Mouse (Mus musculus) neural tube, embryonic 10.5 days (tissue): ENCODE results near the gene Rrp9.
A peak's percentile ranks its signal among the peaks of the same experiment; 100 is the strongest.

ENCODE experiments used
- DNase-seq: peaks from one replicate; pipeline ENCODE4 v3.0.0-alpha.2; 2017; ENCODE audit warnings: low spot score; ENCODE audit errors: extremely low spot score

Rrp9 gene

DNA sequence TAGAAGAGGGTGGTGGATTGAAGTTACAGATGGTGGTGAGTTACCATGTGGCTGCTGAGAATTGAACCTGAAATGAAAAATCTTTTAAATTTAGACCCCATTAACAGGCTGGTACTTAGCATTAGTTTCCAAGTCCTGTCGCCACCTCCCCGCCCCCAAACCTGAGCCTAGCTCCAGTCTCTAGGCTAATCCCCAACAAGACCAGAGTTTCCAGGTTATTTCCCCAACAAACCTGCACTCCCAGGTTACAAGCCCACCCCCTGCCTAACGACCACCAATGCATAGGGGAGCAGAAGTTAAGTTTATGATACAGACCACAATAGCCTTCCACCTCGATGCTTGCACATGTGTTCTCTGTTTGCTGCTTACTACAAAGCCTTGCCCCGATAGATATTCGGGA lies 37.8 kb downstream of the Rrp9 start:
- DNase-seq: no peak

DNA sequence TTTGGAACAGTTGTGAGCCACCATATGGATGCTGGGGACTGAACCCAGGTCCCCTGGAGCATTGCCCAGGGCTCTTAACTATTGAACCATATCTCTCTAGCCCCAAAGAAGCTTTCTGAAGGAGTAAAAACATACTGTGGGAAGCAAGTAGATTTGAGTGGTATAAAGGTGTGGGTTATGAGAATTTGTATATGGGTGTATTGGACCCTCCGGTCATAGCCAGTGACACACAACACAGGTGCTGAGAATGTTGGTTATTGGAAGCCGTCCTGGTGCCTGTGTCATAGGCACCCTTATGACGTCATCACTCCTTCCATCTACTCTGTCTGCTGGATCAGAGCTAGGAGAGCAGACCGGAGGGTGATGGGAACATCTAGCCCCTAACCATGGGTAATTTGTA lies 38.5 kb downstream of the Rrp9 start, which contains the start of gene Iqcf5:
Iqcf5 (plus strand) TSS at position 301 of the 400 bp plus-strand sequence.
- DNase-seq: no peak

DNA sequence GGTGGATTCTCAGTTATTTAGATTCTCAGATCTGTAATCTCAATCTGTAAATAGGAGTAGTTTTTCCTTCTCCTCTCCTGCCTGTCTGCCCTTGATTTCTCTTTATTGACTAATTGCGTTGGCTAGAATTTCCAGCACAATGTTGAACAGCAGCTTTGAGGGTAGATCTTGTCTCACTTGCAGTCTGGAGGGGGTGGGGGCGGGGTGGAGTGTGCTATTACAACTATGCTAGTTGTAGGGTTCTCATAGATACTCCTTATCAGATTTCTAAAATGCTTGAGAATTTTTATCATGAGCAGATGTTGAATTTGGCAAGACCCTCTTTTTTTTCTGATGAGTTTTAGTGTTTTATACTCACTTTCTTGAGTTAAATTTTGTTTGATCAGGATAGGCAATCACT lies 43.7 kb downstream of the Rrp9 start:
- DNase-seq: no peak

- DNase-seq: no peak
Measured at GRCm38 (mm10) chr9:106519909-106520308, 44.1 kb downstream of the Rrp9 start.

DNA sequence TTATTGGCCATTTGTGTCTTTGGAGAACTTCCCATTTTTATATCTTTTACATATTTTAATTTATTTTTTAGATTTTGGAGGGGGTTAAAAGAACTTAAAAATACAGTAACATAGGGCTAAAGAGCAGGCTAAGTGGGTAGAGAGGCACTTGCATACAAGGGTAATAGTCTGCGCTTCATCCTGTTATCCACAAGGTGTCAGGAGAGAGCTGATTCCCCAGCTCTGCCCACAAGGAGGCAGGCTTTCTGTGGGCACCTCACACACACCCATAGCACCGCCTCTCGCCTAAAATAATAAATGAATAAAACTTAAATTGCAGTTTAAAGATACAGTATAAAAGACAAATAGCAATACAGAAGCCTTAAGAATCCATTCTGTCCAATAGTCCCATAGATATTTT lies 56.1 kb downstream of the Rrp9 start:
- peak; percentile 22 for DNase-seq

DNA sequence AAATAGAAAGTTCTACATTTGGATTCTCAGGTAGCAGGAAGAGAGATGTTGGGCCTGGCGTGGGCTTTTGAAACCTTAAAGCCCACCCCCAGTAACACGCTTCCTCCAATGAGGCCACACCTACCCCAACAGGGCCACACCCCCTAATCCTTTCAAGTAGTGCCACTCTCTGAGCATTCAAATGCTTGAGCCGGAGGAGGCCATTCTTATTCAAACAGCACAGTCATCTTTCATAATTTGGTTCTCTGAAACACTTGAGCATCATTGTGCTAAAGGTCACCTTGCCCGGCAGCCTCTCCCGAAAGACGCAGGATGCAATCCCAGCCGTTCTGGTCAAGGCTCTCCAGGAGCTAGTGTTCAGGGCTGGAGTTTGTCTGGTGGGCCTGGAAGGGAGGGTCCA lies 58.5 kb downstream of the Rrp9 start:
- DNase-seq: no peak

- no peak for DNase-seq
Measured at GRCm38 (mm10) chr9:106534975-106535374, 59.2 kb downstream of the Rrp9 start.
